ENCODE assay signal across 8 mouse cellular contexts in the genomic region with DNA sequence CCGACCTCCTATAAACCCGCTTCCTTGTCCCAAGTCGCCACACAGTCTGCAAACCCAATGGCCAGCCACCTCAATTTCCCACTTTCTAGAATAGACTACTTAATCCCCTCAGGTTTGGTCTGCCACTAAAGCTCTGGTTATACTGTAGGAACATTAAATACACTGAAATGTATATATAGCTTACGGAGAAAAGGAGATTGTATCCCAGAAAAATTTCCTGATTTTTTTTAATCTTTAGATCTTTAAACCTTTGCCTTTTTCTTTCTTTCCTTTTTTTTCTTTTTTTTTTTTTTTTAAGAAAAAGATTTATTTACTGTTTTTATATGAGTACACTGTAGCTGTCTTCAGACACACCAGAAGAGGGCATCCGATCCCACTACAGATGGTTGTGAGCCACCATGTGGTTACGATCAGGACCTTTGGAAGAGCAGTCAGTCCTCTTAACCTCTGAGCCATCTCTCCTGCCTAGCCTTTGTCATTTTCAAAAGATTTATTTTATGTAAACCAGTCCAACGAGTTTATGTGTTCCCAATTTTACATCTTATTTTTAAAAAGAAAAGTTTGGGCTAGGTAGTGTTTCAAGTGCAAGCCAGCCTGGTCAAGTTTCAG. TPM values are rescaled to one million over a fixed set of nuclear protein-coding genes. Genes with fewer than 3 reads are reported as not detected.
DNase-seq lines count a peak whose midpoint lies in the region; ATAC-seq and TF ChIP-seq lines count a peak whose summit lies in the region.

No protein-coding gene starts in this region.

- H3K9me3 ChIP-seq in forebrain, embryonic 15.5 days = no peaks in the 10 kb centered on the region
- H3K9me3 ChIP-seq in liver, embryonic 16.5 days (replicated peaks; ENCODE audit: control insufficient read depth, low read length) = no peaks in the 10 kb centered on the region

- intact Hi-C loops in gastrocnemius, postnatal 14 days (cut with DNase I; ENCODE audit: low total_unique reads) = no loop called here

- H3K79me2 ChIP-seq in C2C12 (ENCODE audit: control insufficient read depth, insufficient read depth) = peaks cover 41% of the 10 kb centered on the region

- peaks cover 39% of the 10 kb centered on the region for H3K79me3 ChIP-seq in C2C12 (ENCODE audit: low read depth)

- H3K27me3 ChIP-seq in C2C12 (ENCODE audit: control insufficient read depth, insufficient read depth, insufficient read length) = no peaks in the 10 kb centered on the region
- no peaks in the 10 kb centered on the region for H3K27me3 ChIP-seq in forebrain, embryonic 15.5 days
- no peaks in the 10 kb centered on the region for H3K27me3 ChIP-seq in liver, embryonic 16.5 days (ENCODE audit: control insufficient read depth, insufficient read depth, low read depth, low read length)

- H3K36me3 ChIP-seq in C2C12 (ENCODE audit: control insufficient read depth, insufficient read depth) = peaks cover 19% of the 10 kb centered on the region
- peaks cover 8% of the 10 kb centered on the region for H3K36me3 ChIP-seq in forebrain, embryonic 15.5 days
- H3K36me3 ChIP-seq in liver, embryonic 16.5 days (ENCODE audit: control insufficient read depth, insufficient read depth) = no peaks in the 10 kb centered on the region; the same call in 1 of the 2 replicates

- DNase-seq in gastrocnemius, postnatal 14 days = peak; percentile 14
- no peak for DNase-seq in gastrocnemius, adult 18-20 months (ENCODE audit: low spot score)
- no peak for DNase-seq in yolk sac, embryonic 10.5 days (ENCODE audit: low spot score)
- DNase-seq in frontal cortex, postnatal 25 days (ENCODE audit: low spot score in 2 of 2) = no peak

- no peak for TF ChIP-seq CTCF in C2C12 (IDR thresholded peaks at IDR 0.05; ENCODE audit: control insufficient read depth, insufficient read depth, insufficient read length)

- peak overlapping the region; percentile 57 for H3K9ac ChIP-seq in forebrain, embryonic 15.5 days (replicated peaks)
- peak overlapping the region; percentile 66 for H3K9ac ChIP-seq in liver, embryonic 16.5 days (ENCODE audit: low read depth, low read length)

- H3ac ChIP-seq in C2C12 (ENCODE audit: control insufficient read depth, insufficient read length, low read depth) = peak overlapping the region; percentile 74

- peaks cover 37% of the 10 kb centered on the region for H3K4me1 ChIP-seq in forebrain, embryonic 15.5 days
- H3K4me1 ChIP-seq in liver, embryonic 16.5 days (ENCODE audit: control insufficient read depth, low read depth, low read length) = peaks cover 24% of the 10 kb centered on the region

- peak overlapping the region; percentile 94 for H3K27ac ChIP-seq in forebrain, embryonic 15.5 days (replicated peaks)
- peak overlapping the region; percentile 94 for H3K27ac ChIP-seq in liver, embryonic 16.5 days (ENCODE audit: low read length)

- ATAC-seq in forebrain, embryonic 15.5 days (replicated peaks) = no peak
- no peak for ATAC-seq in liver, embryonic 16.5 days (ENCODE audit: low read depth)
- ATAC-seq in cerebellum, adult (ENCODE audit: insufficient number of reproducible peaks, low FRiP score, low TSS enrichment) = no peak

- no peak overlapping the region for H3K4me3 ChIP-seq in C2C12 (ENCODE audit: insufficient read depth, poor library complexity, severe bottlenecking)
- H3K4me3 ChIP-seq in forebrain, embryonic 15.5 days = peak overlapping the region; percentile 38
- peak overlapping the region; percentile 59 for H3K4me3 ChIP-seq in liver, embryonic 16.5 days (ENCODE audit: low read depth, low read length)

- 33% methylated on average over 7 of the region's 7 CpGs for WGBS in forebrain, embryonic 15.5 days
- 32% methylated on average over 7 of the region's 7 CpGs for WGBS in liver, embryonic 16.5 days (ENCODE audit: insufficient replicate concordance)

- peak overlapping the region; percentile 54 for H3K4me2 ChIP-seq in forebrain, embryonic 15.5 days (replicated peaks)
- peak overlapping the region; percentile 85 for H3K4me2 ChIP-seq in liver, embryonic 16.5 days (ENCODE audit: low read depth, low read length)

TF ChIP-seq in C2C12, 6 proteins besides CTCF, POLR2A, EP300 and RAD21:
- TF ChIP-seq FOSL1 (IDR thresholded peaks at IDR 0.05; ENCODE audit: insufficient read depth, low read length, poor library complexity, severe bottlenecking) = no peak
- no peak for TF ChIP-seq CEBPB (IDR thresholded peaks at IDR 0.05; ENCODE audit: low read depth)
- no peak for TF ChIP-seq USF1 (IDR thresholded peaks at IDR 0.05; ENCODE audit: low read depth)
- no peak for TF ChIP-seq MYOD1 (IDR thresholded peaks at IDR 0.05; ENCODE audit: control insufficient read depth, insufficient read length, low read depth)
- no peak for TF ChIP-seq MAX (IDR thresholded peaks at IDR 0.05)
- TF ChIP-seq MYOG (IDR thresholded peaks at IDR 0.05; ENCODE audit: control insufficient read depth, extremely low read depth, insufficient read length) = no peak

RNA-seq across cellular contexts. Expression of gene Hnrnpc, which starts 1.0 kb away (rescaled TPM):
- total RNA-seq in gastrocnemius, postnatal 14 days (2021) = 10 to 100 TPM; 76.7 to 88.8 TPM
- 10 to 100 TPM; 71.5 to 86.7 TPM for total RNA-seq in gastrocnemius, adult 18-20 months (2021)
- polyA plus RNA-seq in C2C12 (2012; fragmentation: generic; extraction: Trizol) = 231 TPM
- polyA plus RNA-seq in forebrain, embryonic 15.5 days (2015; fragmentation: Nextera tagmentation; extraction: Ambion mirVana) = 710 and 729 TPM in 2 replicates
- 202 and 237 TPM in 2 replicates for polyA plus RNA-seq in liver, embryonic 16.5 days (2015; fragmentation: Nextera tagmentation; extraction: Ambion mirVana)

RNA-seq across cellular contexts. Expression of gene Rpgrip1, which starts 5.7 kb away (rescaled TPM):
- total RNA-seq in gastrocnemius, postnatal 14 days (2021) = under 1 TPM in 1 of 2 experiments, not detected in 1; 0.25 TPM
- total RNA-seq in gastrocnemius, adult 18-20 months (2021) = under 1 TPM in 1 of 2 experiments, not detected in 1; 0.09 TPM
- 2.4 TPM for polyA plus RNA-seq in C2C12 (2012; fragmentation: generic; extraction: Trizol)
- 61.9 and 71.1 TPM in 2 replicates for polyA plus RNA-seq in forebrain, embryonic 15.5 days (2015; fragmentation: Nextera tagmentation; extraction: Ambion mirVana)
- 34.5 and 35.9 TPM in 2 replicates for polyA plus RNA-seq in liver, embryonic 16.5 days (2015; fragmentation: Nextera tagmentation; extraction: Ambion mirVana)

Comparison
In these comparisons a context has a peak if more than half of its experiments do, and no peak if none do; other contexts are left out.
1. RNA of gene Rpgrip1, which starts 5.7 kb away (polyA plus RNA-seq): 61.9 to 71.1 TPM in forebrain, embryonic 15.5 days and 34.5 to 35.9 TPM in liver, embryonic 16.5 days; 2.4 TPM in C2C12 (single experiment); every median in the first group is over 10 times any median in the second.